Mouse (Mus musculus): ENCODE results near the gene Zfand5. TPM values are rescaled to one million over a fixed set of nuclear protein-coding genes. Genes with fewer than 3 reads are reported as not detected.

The Zfand5 gene
- 100 to 1,000 TPM; 146 to 149 TPM for total RNA-seq (2023)

GRCm38 (mm10) chr19:21271741-21272654 is at the start of gene Zfand5:
Gene Zfand5 (plus strand): TSS chr19:21272278.

Other genes starting within 250 kb of the Zfand5 start
- gene Gda, start 201.2 kb downstream of the Zfand5 start, total RNA-seq (2023), result 100 to 1,000 TPM; 318 to 389 TPM